Mouse (Mus musculus): Measurements from ENCODE around the gene Trpm3.

DNA sequence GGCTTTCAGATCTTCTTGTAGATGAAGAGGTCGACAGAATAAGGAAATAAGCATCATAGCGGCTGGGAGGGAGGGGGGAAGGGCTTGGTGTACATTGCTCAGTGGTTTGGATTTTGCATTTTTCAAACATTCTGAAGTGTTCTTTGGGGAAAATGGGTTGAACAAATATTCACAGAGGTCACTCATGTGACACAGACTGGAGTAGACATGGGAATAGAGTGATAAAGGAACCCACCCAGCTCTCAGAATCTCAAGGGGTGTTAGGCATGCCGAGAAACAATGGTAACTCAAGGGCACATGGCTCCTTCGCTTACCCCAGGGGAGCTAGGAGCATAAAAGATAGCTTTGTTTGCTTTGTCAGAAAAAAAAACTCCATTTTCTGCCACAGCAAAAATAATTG, 330.8 kb downstream of the Trpm3 start:
- no peak for TF ChIP-seq CTCF (IDR thresholded peaks at IDR 0.05; ENCODE audit: insufficient read depth, low read length)
- no peak for TF ChIP-seq POLR2A (IDR thresholded peaks at IDR 0.05; ENCODE audit: borderline replicate concordance, extremely low read depth, low read depth, low read length)

All from lung, adult 2 months (tissue).